Mouse (Mus musculus) forebrain, embryonic 16.5 days (tissue): ENCODE measurements around the gene Zfp362. TPM values are rescaled to one million over a fixed set of nuclear protein-coding genes. Genes with fewer than 3 reads are reported as not detected.

ENCODE experiments used
- ATAC-seq: fragments of 200-750 bp; cut with Nextera tagmentation; 2 replicates; pipeline ENCODE4 v1.8.0; 2017; ENCODE audit warnings: mild to moderate bottlenecking, moderate library complexity
- H3K27ac ChIP-seq: fragments of 300-500 bp; sonication (generic); 2 replicates; pipeline ENCODE4 v1.5.1; 2014; ENCODE audit warnings: low read length, control low read depth
- H3K27me3 ChIP-seq: fragments of 300-500 bp; sonication (generic); replicated peaks from 2 replicates; pipeline ENCODE4 v1.6.1; 2014; ENCODE audit warnings: low read length; ENCODE audit not compliant: control insufficient read depth, insufficient read depth
- H3K36me3 ChIP-seq: fragments of 300-500 bp; sonication (generic); 2 replicates; pipeline ENCODE4 v1.6.1; 2014; ENCODE audit not compliant: control insufficient read depth, insufficient read depth
- H3K4me1 ChIP-seq: fragments of 300-500 bp; sonication (generic); replicated peaks from 2 replicates; pipeline ENCODE4 v1.6.1; 2014; ENCODE audit warnings: low read length; ENCODE audit not compliant: control insufficient read depth, insufficient read depth
- H3K4me2 ChIP-seq: fragments of 300-500 bp; sonication (generic); 2 replicates; pipeline ENCODE4 v1.6.1; 2014; ENCODE audit warnings: mild to moderate bottlenecking, low read length, control low read depth
- H3K4me3 ChIP-seq: fragments of 300-500 bp; sonication (generic); replicated peaks from 2 replicates; pipeline ENCODE4 v1.5.1; 2014; ENCODE audit warnings: mild to moderate bottlenecking, low read length, control low read depth
- H3K9ac ChIP-seq: fragments of 300-500 bp; sonication (generic); replicated peaks from 2 replicates; pipeline ENCODE4 v1.6.1; 2014; ENCODE audit warnings: low read depth, low read length, control low read depth
- H3K9me3 ChIP-seq: fragments of 300-500 bp; sonication (generic); 2 replicates; pipeline ENCODE4 v1.6.1; 2016; ENCODE audit warnings: low read length; ENCODE audit not compliant: control insufficient read depth
- WGBS: fragments of 180-500 bp; shearing (Covaris S2); extraction: QIAGEN DNeasy Blood & Tissue Kit; methylation state at CpG from one replicate; pipeline ENCODE4 v1.1.7; 2014; 5-methylcytosine and 5-hydroxymethylcytosine counted together
- polyA plus RNA-seq: library from polyadenylated mRNA; unstranded; fragments of >200 nt; fragmentation: Nextera tagmentation; extraction: Ambion mirVana; gene quantifications from 2 replicates; pipeline ENCODE4 v1.2.1, GENCODE M21; 2015

Gene Zfp362
- polyA plus RNA-seq, 1 experiment from 2014 or later = 45.2 TPM

DNA sequence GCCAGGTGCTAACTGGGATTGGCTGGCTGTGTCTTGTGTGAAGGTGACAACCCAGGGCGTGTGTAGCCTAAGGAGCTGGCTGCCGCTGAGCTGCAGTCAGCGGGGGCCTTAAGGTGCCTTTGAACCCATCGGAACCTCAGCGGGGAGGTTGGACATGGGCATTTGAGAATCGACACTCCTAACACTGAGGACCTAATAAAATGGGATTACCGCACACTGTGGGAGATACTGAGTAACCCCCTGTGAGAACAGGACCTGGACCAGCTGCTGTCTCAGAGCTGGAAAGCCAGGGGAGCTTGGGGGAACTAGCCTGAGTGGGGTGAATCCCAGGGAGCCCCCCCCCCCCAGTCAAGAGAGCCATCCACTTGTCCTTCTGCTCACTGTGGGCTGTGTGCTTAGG, 52.3 kb downstream of the Zfp362 start:
- WGBS = 83% methylated on average over 7 of the region's 7 CpGs
- peaks cover 32% of the 10 kb centered on the region for H3K36me3 ChIP-seq
- no peak overlapping the region for H3K27ac ChIP-seq

DNA sequence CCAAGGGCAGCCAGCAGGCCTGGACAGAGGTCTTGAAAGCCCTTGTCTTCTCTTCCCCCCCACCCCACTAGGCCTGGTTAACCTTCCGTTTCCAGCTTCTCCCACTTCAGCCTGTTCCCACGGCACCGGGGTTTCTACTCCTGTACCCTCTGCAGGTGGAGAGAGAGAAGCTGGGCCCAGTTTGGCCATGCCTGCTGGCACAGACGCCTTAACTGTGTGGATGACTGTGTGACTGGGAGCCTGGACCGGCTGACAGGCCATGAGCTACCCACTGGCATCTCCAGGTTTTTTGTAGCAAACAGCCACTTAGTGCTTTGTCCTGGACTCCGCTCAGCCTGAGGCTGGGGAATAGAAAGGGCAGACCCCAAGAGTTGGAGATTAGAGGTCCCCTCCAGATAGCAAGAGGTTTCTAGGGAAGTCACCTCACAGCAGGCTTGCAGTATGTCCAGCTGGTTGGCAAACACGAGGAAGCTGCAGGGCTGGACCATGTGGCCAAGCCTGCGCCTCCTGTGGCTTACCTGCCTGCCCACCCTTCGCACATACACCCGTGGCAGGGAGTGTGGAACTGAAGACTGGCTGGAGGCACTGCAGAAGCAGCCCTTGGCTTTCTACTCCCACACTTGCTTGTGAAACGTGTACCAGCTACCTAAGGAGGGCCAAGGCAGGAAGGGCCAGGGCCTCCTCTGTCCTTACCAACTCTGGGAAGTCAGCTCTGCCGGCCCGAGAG, 53.7 kb downstream of the Zfp362 start:
- 86% methylated on average over 13 of the region's 13 CpGs for WGBS
- no peak overlapping the region for H3K4me2 ChIP-seq
- ATAC-seq = no peak
- H3K27me3 ChIP-seq = no peaks in the 10 kb centered on the region
- H3K27ac ChIP-seq = no peak overlapping the region
- H3K9ac ChIP-seq = no peak overlapping the region
- H3K4me1 ChIP-seq = peaks cover 5% of the 10 kb centered on the region; the same call in 1 of the 2 replicates
- H3K36me3 ChIP-seq = peaks cover 45% of the 10 kb centered on the region
- no peaks in the 10 kb centered on the region for H3K9me3 ChIP-seq
- no peak overlapping the region for H3K4me3 ChIP-seq

More for the DNA sequence above, 52.3 kb downstream of the Zfp362 start:
- H3K4me1 ChIP-seq = no peaks in the 10 kb centered on the region
- H3K4me3 ChIP-seq = no peak overlapping the region
- H3K9ac ChIP-seq = no peak overlapping the region
- no peak for ATAC-seq
- no peak overlapping the region for H3K4me2 ChIP-seq
- no peaks in the 10 kb centered on the region for H3K9me3 ChIP-seq
- H3K27me3 ChIP-seq = no peaks in the 10 kb centered on the region

DNA sequence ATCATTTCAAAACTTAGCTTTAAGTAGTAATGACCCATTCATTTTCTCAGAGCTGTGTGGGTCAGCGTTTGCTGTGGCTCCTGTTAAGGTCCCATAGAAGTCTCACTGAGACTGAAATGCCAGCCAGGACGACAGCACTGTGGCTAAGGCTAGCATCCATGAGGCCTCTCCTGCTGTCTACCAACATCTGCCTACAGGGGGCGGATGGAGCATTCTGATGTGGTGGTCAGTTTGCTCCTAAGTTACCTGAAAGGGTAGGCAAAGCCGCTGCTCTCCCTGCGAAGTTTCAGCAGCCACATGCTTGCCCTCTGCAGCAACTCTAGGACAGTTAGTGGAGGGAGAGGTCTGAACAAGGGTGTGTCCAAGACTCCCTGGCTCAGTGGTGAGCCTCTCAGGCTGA, 54.8 kb downstream of the Zfp362 start:
- no peak for ATAC-seq
- H3K4me1 ChIP-seq = peaks cover 6% of the 10 kb centered on the region; the same call in 1 of the 2 replicates
- no peak overlapping the region for H3K27ac ChIP-seq
- no peak overlapping the region for H3K4me2 ChIP-seq
- whole genome bisulfite sequencing = 59% methylated on average over 5 of the region's 5 CpGs
- H3K36me3 ChIP-seq = peaks cover 56% of the 10 kb centered on the region
- no peak overlapping the region for H3K9ac ChIP-seq
- no peaks in the 10 kb centered on the region for H3K9me3 ChIP-seq
- no peak overlapping the region for H3K4me3 ChIP-seq
- H3K27me3 ChIP-seq = no peaks in the 10 kb centered on the region

DNA sequence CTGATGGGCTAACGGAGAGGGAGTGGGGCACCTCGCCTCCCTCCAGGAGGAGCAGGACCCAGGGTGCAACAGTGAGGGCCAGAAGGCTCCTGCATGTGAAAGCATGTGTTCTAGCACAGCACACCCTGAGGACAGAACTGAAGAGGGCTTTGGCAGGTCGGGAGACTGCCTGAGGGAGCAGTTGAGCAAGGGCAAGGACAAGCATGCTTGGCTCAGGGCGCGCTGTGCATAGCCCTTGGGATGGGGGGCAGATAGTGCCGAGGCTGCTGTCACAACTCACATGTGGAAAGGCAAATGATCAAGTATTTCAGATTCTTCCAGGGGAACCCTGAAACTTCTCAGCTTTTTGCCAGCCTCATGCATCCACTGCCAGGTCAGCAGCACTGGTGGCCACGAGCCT, 57.5 kb downstream of the Zfp362 start:
- H3K4me1 ChIP-seq = peaks cover 6% of the 10 kb centered on the region; the same call in 1 of the 2 replicates

DNA sequence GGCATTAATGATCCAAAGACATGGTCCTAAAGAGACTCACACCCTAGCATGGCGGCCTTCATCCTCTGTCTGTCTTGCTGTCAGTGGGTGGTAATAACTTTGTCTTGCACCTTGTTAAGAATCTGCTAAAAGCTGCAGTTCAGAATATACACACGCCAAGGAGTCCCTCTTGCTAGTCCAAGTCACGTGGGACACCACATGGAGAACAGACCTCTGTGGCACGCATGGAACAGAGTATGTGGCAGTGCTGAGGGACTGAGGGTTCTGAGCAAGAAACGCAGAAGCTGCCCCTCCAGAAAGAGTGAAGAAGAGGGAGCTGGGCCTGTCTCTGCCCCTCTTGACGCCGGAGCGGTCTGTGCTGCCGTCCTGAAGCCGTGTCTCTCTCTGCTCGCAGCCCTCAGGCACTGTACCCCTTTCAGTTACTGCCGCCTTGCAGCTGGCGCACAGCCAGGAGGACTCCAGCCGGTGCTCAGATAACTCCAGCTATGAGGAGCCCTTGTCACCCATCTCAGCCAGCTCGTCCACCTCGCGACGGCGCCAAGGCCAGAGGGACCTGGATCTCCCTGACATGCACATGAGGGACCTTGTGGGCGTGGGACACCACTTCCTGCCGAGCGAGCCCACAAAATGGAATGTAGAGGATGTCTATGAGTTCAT, 58.1 kb downstream of the Zfp362 start:
- 59% methylated on average over 22 of the region's 22 CpGs for whole genome bisulfite sequencing
- Histone ChIP-seq H3K36me3 (peaks cover 66% of the 10 kb centered on the region), H3K4me2 (no peak overlapping the region), H3K27me3 (no peaks in the 10 kb centered on the region), H3K4me3 (no peak overlapping the region), H3K9me3 (no peaks in the 10 kb centered on the region), H3K27ac (0 out of 2 replicates have a peak overlapping the region, but pooled peaks have one; percentile 16), H3K4me1 (peaks cover 10% of the 10 kb centered on the region), H3K9ac (no peak overlapping the region)
- peak; percentile 29; the same call in 1 of the 2 replicates for ATAC-seq

More for the DNA sequence above, 57.5 kb downstream of the Zfp362 start:
- Histone ChIP-seq H3K9ac (no peak overlapping the region), H3K27ac (no peak overlapping the region), H3K9me3 (no peaks in the 10 kb centered on the region), H3K4me3 (no peak overlapping the region), H3K4me2 (no peak overlapping the region), H3K36me3 (peaks cover 69% of the 10 kb centered on the region), H3K27me3 (no peaks in the 10 kb centered on the region)
- 85% methylated on average over 7 of the region's 7 CpGs for WGBS
- ATAC-seq = no peak

DNA sequence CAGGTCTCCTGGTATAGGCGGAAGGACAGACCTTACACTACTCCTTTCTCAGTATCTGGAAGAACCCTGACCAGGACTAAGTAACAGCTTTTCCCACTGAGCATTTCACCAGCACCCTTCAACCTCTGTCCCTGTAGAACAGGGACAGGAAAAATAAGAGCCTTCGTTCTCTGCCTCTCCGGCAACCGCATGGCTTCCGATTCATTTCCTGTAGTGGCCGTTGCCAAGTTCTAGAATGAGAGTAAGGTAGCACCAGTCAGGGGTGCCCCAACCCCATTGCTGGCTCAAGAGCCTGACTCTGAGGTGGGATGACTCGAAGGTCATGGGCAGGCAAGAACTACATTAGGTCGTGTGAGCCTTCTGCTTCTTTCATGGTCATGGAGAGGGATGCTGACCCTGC, 60.7 kb downstream of the Zfp362 start:
- Histone ChIP-seq H3K4me2 (no peak overlapping the region), H3K9me3 (no peaks in the 10 kb centered on the region), H3K27me3 (no peaks in the 10 kb centered on the region), H3K9ac (no peak overlapping the region), H3K27ac (no peak overlapping the region), H3K4me1 (peaks cover 18% of the 10 kb centered on the region), H3K36me3 (peaks cover 53% of the 10 kb centered on the region), H3K4me3 (no peak overlapping the region)
- ATAC-seq = no peak
- WGBS = 88% methylated on average over 8 of the region's 8 CpGs

DNA sequence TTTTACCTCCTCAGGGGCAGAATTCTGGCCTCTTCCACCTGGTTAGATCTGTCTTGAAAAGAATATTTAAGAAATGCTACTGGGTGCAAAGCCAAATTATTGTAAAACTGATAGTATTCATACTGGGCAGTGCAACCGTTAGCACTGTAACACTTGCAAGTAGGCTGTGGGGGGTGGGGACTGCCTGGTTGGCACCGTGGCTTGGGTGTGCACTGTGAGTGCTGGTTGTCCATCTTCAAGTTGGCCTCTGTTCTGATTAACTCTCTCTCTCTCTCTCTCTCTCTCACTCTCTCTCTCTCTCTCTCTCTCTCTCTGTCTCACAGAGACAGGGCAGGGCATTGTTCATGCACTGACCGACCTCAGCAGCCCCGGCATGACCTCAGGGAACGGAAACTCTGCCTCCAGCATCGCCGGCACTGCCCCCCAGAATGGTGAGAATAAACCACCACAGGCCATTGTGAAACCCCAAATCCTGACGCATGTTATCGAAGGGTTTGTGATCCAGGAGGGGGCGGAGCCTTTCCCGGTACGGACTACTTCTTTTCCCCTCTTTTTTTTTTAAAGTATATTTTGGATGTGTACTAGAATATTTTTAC, 62.7 kb downstream of the Zfp362 start:
- H3K4me2 ChIP-seq = no peak overlapping the region
- H3K4me1 ChIP-seq = peaks cover 22% of the 10 kb centered on the region
- H3K9me3 ChIP-seq = no peaks in the 10 kb centered on the region
- H3K4me3 ChIP-seq = no peak overlapping the region
- ATAC-seq = no peak
- no peak overlapping the region for H3K27ac ChIP-seq
- WGBS = 59% methylated on average over 12 of the region's 12 CpGs
- H3K27me3 ChIP-seq = no peaks in the 10 kb centered on the region
- peaks cover 40% of the 10 kb centered on the region for H3K36me3 ChIP-seq
- H3K9ac ChIP-seq = no peak overlapping the region

DNA sequence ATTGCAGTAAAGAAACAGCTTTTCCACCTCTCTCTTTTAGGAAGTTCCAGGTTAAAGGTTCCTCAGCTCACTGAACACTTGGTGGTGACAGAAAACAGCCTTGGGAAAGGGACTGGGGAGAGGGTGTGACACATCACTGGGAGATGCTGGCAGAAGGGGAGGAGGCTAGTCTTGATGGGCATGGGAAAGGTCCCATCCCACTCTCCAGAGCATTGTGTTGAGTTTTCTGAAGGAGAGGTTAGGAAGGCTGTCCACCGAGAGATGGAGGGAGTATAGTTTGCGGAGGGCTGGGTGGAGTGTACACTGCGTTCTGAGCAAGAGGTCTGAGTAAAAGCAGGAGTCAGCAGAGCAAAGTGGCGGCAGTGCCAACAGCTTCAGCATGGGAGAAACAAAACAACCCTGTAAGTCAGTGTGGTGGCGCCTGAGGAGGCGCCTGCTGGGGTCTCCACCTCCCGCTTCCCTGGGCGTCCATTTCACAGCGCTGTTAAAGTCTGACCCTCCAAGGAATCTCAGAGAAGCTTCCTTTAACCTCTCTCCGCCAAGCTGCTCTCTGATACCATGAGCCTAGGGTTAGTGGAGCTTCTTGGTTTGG, 63.4 kb downstream of the Zfp362 start:
- Histone ChIP-seq H3K9me3 (no peaks in the 10 kb centered on the region), H3K4me3 (no peak overlapping the region), H3K27ac (no peak overlapping the region), H3K36me3 (peaks cover 35% of the 10 kb centered on the region), H3K4me1 (peaks cover 25% of the 10 kb centered on the region), H3K27me3 (no peaks in the 10 kb centered on the region), H3K9ac (no peak overlapping the region), H3K4me2 (no peak overlapping the region)
- ATAC-seq = no peak
- WGBS = 39% methylated on average over 10 of the region's 10 CpGs

DNA sequence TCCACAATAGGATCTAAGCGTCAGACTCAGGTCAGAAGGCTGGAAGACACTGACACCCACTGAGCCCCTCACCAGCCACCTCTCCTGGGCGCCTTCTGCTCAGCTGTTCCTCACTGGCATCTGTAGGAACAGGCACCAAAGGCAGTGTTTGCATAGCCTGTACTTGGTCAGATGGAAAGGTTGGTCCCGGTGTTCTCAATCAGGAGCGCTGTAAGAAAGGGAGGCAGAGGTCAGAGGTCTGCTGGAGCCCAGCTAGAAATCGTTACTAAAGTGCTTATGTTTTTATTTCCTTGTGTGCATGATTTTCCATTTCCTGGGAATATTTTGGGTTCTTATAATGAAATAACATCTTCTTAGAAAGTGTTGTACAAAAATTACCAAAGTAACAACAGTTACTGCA, 63.9 kb downstream of the Zfp362 start:
- 50% methylated on average over 5 of the region's 5 CpGs for WGBS
- no peak for ATAC-seq
- H3K9ac ChIP-seq = no peak overlapping the region
- no peaks in the 10 kb centered on the region for H3K27me3 ChIP-seq
- peaks cover 29% of the 10 kb centered on the region for H3K36me3 ChIP-seq
- peaks cover 27% of the 10 kb centered on the region for H3K4me1 ChIP-seq
- no peak overlapping the region for H3K4me2 ChIP-seq
- H3K9me3 ChIP-seq = no peaks in the 10 kb centered on the region
- no peak overlapping the region for H3K27ac ChIP-seq
- H3K4me3 ChIP-seq = no peak overlapping the region
